Mouse (Mus musculus) CD4-positive, CD25-positive, alpha-beta regulatory T cell, adult 4 months (primary cell): ENCODE measurements around the gene Klf2. TPM values are rescaled to one million over a fixed set of nuclear protein-coding genes. Genes with fewer than 3 reads are reported as not detected.

ENCODE experiments used
- ATAC-seq: one replicate; pipeline ENCODE4 v1.8.0; 2017
- polyA plus RNA-seq, 2 experiments: library from polyadenylated mRNA; unstranded; fragments of 100-300 nt; shearing (Covaris generic); gene quantifications; one replicate each; pipeline ENCODE4 v1.2.1; 2017

Klf2 gene
- polyA plus RNA-seq, 2 experiments from 2014 or later = 17.1 to 31.0 TPM

DNA sequence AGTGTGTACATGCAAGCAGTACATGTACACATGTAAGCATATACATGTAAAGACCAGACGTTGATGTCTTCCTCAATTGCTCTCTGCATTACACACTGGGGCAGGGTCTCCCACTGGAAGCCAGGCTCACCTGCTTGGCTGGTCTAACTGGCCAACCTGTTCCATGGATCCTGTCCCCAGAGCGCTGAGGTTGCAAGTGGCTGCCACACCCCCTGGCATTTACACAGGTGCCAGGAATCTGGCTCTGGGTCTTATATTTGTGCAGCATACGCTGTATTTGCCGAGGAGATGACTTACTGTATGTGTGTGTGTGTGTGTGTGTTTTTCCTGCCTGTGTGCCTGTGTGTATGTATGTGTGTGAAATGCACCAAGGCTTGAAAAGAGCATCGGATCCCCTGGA is 11.9 kb upstream of the Klf2 start:
- no peak for ATAC-seq

DNA sequence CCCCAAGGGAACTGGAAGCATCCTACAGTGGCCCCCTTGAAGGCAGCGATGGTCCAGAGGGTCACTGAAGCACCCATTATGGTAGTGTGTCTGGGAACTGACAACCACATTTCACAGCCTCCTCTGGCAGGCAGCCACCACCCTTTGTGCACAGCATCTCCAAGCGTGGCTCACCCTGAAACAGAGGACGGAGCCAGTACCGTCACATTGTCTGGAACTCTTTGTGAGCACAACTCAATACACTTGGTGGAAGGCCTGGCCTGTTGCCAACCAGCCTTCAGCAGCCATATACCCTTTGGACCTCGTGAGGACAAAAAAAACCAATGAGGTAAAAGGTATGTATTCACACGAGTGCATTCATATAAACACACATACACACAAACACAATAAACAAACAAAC is 10.6 kb upstream of the Klf2 start:
- ATAC-seq = no peak

DNA sequence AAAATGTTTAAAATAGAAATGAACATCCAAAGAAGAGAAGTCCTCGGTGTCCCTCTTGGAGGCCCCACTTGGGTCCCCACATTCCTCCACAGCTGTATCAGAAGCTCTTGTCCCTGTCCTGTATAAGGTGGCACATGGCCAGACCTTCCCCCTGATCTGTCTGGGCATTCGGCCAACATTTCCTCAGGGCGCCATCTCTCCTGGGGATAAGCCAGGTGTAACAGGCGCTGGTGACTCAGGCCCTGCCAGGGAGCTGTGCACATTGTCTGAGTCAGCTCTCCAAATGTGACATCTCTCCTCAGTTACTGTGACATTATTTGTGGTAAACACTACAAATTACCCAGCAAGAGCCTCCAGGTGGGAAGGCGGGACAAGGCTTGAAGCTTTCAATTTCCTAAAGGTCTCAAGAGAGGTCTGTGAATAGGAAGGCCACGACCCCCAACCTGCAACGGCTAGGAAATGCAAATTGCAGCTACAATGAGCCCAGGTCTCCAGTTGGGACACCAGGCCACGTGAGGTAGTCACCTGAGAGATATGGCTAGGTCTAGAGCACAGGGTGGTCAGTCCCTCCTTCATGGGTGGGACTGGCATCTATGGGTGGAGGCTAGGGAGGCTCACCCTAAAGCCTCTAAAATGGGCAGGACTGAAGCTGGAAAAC is 7.9 kb upstream of the Klf2 start:
- ATAC-seq = no peak

DNA sequence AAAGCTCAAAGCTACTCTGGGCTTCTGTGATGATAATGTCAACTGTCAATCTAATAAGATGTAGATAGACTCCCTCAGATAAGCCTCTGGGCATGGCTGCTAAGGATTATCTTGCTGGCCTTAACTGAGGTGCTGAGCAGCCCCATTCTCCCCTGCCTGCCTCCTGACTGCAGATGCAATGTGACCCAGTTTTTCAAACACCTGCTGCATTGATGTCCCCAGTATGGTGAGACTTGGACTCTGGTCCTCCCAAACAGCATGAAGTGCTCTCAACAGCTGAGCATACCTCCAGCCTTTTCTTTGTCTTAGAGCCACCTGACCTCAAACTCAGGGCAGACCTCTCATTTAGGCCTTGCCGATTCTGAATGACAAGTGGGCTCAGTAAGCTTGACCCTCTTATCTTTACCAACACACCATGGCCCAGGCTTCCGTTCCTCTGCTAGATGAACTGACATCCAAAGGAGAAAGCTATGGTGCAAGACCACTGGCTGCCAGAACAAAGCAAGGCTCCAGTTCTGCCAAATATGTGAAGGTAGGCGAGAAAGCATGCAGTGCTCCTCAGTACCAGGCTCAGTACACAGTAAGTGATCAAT is 5.8 kb upstream of the Klf2 start:
- ATAC-seq = no peak

DNA sequence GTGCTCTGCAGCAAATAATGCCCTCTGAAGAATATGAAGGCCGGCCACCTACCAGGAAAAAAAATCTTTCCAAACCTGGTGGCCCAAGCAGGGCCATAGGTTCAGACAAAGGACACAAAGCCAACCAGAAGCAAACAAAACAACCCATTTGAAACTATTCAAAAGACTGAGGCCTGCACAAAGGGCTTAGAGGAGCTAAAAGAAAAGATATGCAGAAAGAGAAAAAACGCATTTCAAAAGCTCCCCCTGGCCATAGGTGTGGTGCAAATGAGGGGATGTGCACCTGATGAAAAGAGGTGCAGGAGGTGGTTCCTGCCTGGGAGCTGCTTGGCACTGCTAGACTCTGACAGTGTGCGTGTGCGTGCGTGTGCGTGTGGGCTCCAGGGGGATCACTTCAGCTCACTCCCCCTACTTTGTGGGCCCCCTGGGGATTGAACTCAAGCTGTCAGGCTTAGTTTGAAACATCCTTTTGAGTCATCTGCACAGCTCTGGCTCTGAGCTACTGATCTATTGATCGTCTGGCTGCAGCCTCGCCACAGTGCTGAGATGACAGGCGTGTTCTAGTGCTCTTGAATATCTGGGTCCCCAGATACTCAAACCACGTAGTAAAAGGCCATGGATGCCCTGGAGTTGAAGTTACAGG is 2.7 kb upstream of the Klf2 start:
- no peak for ATAC-seq

DNA sequence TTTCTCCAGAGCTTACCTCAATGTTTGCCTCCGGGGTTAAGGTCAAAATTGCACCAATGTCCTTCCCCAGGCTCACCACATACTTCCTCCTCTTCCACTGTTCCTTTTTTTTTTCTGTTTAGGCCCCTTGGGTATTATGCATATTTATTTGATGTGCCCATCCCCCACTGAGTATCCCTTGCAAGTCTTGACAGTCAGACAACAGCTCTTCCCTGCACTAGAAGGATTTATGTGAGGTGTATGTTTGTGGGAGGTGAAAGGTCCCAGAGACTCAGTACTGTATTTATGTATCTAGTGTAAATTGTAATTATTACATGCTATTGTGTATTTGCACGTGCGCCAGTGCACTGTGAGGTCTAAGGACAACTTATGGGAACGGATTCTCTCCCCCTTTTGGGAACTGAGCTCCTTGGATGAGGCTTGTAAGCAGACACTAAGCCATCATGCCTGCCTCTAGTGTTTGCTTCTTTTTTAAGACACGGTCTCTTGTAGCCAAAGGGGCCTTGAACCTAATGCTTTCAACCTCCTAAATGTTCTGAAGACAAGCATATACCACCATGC is 1.0 kb upstream of the Klf2 start:
- no peak for ATAC-seq

DNA sequence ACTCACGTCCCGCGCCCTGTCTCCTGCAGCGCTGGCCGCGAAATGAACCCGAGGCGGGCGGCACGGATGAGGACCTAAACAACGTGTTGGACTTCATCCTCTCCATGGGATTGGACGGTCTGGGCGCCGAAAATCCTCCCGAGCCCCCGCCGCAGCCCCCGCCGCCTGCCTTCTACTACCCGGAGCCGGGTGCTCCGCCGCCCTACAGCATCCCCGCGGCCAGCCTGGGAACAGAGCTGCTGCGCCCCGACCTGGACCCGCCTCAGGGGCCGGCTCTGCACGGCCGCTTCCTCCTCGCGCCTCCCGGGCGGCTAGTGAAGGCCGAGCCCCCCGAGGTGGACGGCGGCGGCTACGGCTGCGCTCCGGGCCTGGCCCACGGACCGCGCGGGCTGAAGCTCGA is 564 bp downstream of the Klf2 start:
- no peak for ATAC-seq

DNA sequence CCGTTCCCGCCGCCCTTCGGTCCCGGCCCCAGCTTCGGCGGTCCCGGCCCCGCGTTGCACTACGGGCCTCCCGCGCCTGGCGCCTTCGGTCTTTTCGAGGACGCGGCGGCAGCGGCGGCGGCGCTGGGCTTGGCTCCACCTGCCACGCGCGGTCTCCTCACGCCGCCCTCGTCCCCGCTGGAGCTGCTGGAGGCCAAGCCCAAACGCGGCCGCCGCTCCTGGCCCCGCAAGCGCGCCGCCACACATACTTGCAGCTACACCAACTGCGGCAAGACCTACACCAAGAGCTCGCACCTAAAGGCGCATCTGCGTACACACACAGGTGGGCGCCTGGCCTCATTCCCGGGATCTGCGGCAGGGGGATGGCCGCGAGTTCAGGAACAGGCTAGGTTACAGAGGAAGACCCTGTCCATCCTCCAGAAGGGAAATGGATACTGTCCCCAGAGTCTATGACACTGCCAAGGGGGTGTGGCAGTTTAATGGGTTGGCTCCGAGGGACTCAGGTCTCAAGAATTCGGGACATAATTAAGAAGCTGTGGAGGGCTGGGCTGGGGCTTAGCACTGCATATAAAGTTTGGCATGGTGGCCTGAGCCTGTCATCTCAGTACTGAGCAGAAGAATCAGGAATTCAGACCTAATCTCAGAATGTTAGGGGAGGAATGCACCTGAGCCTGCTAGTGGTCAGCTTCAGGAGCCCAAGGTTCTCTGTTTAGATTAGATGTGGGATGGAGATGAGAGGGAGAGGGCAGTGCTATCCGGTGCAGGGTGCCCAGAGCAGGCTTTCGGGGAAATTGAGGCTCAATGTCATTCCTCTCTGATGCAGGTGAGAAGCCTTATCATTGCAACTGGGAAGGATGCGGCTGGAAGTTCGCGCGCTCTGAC is 1.3 kb downstream of the Klf2 start:
- no peak for ATAC-seq

DNA sequence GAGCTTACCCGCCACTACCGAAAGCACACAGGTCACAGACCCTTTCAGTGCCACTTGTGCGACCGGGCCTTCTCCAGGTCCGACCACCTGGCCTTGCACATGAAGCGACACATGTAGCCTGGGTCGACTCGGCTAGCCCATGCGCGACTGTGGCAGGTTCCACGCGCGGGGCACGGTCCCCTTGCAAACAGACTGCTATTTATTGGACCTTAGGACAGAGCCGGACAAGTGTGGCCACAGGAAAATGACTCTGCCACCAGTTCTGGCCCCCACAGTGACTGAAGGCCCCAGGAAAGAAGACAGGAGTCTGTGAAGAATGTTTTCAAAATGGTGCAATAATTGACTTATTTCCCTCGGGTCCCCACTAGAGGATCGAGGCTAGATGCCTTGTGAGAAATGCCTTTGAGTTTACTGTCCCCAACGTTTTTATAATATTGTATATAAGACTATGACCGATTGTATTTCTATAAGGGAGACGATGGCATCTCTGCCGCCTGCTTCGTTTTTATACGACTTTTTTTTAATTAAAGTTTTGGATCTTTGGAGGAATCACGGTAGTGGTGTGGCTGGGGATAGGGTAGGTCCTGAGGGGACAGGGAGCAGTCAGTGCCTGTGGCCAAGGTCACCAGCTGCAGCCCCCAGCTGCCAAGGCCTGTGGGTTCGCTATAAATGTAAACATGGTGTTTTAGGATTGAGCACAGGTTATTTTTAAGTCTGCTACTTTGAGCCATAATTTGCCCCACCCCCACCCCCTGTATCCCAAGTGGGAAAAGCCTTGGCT is 2.2 kb downstream of the Klf2 start:
- no peak for ATAC-seq

DNA sequence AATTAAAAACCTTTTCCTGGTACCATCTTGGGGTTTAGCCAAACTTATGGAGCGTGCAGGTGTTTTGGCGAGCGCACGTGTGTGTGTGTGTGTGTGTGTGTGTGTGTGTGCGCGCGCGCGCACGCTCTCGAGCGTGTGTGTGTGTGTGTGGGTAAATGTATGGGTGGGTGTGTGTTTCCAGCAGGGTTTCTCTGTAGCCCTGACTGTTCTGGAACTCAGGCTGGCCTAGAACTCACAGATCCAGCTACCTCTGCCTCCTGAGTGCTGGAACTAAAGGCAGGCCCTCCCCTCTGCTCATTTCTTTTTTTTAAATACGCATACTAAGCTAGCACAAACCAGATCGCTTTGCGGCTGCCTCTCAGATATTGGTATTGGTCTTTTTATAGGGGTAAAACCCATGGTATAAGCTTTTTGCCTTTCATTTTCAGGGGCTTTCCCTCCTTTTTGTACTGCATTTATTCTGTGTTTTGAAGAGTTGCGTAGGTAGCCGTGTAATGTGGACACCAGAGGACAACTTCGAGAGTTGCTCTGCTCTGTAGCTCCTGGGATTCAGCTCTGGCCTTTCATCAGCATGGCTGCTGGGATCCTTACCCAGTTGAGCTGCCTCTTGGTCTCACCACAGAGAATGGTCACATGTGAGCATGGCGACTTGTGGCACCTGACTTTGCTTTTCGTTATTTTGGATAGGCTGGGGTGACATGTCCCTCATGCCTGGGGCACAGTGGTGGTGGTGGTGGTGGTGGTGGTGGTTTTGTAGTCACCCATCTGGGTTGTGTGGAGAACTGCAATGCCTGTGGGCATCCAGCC is 3.0 kb downstream of the Klf2 start:
- peak; percentile 3 for ATAC-seq

DNA sequence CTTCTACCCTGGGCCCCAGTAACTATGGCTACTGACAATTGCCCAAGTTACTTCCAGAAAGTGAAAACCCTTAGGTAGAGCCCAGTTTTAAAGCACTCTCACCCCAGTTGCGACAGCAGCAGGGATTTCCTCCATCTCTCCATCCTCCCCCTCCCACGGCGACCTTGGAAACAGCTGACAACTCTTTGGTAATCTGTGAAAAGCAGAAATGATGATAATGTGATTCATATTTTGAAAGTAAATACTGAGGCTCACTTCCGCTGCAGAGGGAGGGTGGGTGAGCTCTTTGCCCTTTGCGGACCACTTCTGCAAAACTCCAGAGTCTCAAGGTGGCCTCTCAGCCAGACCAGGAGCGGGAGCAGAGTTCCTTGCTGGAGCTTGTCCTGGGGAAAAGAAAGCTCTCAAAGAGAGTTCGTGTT is 3.6 kb downstream of the Klf2 start:
- ATAC-seq = peak; percentile 12

DNA sequence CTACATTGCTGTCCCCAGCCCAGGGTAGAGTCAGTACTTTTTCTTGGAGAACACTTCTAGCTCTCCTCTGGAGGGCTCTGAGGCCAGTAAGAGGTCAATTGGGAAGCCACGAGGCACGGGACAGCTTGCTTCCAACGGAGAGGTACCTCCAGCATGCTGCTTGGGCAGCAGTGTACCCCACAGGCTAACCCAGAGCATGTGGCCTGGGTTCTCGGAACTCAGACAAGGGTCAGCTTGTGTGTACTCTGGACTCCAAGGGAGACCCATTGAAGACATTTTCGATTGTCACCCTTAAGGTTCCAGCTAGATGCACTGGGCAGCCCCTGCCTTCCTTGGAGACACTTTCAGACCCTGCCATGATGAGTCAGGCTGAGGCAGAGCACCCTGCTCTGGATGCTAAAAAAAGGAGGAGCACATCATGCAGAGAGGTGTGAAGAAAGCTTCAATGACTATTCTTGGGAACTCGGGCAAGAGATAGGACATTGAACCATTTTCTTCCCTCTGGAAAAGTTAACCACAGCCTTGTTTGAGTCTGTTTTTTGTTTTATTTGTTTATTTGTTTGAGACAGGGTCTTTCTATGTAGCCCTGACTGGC is 4.4 kb downstream of the Klf2 start:
- no peak for ATAC-seq

DNA sequence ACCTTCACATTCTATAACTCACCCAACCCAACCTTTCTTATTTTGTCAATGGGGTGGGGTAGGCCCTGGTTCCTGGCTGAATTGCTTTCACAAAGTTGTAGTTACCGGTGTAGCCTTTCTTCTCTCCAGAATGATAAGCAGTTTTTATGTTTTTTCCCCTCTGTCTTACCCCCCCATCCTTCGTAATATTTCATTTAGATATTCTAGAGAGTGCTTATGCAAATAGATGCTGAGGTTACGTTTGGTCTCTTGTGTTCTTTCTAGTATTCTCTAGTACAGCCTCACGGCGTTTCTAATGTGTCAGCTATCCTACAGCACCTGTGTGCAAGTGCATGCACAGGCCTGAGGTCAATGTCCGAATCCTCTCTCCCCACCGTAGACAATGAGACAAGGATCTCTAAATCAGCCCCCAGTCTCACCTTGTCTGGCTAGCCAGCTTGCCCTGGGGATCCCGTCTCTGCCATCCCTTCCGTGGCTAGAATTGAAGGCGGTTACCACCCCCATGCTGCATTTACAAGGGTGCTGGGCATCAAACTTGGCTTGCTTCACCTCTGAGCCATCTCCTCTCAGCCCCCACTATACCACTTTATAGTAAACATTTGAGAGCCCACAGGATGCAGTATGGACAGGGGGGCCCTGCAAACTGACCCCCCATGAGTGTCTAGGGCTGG is 5.3 kb downstream of the Klf2 start:
- ATAC-seq = no peak

DNA sequence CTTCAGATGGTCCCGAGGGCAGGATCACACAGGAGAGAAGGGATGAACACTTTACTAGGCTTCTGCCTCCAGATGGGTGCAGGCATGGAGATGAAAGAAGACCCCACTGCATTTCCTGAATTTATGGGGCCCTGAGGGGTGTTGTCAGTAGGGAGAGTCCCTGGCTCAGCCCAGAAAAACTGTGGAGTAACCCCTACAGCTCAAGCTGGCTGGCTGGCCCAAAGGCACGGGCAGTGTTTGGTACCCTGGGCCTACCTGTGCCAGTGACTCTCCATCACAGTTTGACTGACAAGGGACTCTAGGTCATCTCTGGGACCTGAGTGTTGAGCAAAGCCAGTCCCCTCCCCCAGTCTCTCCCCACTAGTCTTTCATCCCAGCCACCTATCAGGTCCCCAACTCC is 5.9 kb downstream of the Klf2 start:
- ATAC-seq = no peak

DNA sequence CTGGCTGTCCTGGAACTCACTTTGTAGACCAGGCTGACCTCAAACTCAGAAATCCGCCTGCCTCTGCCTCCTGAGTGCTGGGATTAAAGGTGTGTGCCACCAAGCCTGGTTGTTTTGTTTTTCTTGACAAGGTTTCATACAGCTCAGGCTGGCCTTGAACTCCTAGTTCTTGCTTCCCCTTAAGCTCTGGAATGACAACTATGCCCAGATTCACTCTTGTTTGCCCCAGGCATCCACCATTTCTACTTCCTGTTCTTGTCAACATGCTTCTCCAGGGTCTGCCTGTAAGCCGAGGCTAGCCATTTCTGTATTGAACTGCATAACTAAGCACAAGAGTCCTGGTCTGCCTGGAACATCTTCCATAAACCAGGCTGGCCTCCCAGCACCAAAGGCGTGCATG is 10.3 kb downstream of the Klf2 start:
- no peak for ATAC-seq

DNA sequence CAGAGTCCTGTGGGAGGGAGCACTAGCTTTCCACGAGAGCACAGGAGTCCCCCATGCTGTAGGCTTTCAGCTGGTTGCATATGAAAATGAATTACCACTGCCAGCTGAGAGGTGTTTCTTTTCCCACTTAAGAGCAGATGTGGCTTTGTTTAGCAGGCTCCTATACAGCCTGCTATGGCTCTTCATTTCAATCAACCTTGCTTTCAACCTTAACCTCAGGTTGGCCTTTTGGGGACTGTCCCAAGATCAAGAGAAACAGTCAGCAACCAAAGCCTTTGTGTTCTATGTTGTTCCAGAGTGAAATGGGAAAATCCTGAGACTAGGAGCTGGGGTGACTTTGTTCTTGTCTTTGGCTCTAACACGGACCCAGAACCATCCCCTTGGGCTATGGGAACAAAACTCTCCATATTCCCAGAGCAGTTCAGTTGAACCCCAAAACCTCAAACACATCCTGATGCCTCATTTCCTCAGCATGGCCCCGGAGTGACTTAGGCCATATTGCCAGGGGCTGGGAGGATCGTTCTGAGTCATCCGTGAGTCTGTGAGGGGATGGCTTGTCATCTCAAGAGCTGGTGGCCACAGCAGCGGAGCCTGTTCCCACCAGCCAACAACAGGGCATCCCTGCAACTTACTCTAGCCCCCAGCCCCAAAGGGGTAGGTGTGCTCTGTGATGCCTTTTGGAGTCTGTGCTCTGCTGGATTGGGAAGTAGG is 12.1 kb downstream of the Klf2 start:
- ATAC-seq = peak; percentile 81

DNA sequence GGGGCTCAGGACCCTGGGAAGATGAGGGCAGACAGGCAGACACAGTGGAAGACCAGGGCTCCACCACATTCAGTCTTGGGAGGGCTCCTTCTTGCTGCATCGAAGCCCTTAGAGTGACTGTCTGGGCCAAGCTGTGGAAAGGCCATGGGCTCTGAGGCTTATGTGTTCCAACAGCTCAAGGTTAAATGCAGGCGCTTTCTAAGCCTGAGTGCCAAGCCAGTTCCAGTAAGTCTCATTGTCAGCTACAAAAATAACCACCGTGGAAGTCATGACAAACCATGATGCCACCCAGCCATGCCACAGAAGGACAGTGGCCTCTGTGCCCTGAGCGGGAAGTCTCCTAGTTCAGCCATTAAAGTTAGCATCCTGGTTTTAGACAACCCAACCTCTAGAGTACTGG is 12.8 kb downstream of the Klf2 start:
- ATAC-seq = no peak

DNA sequence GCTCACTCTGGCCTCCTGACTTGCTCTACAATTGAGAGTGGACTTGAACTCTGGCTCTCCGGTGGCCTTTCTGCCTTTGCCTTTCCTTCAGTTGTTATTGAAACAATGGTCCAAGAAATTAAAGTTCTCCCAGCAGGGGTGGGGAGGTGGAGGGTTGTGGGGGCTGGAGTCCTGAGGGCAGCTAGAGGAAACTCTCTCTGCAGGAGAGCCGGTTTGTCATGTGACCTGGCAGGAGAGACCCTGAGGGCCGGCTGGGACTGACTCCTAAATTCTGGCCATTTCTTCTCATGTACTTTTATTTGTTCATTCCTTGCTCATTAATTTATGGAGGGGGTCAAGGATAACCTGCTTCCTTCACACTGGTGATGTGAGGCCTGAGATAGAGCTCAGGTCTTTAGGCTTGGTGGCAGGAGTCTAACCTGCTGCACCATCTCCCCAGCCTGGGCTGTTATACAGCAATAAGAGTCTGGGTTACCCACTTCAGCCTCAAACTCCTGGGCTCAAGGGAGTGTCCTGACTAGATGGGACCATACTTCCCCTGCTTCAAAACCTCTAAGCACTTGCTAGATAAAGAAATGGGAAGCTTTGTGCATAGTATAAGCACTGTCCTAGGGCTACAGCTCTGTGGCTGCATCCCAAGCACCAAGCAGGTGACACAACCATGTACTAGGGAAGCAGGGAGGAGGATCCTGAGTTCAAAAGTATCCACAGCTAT is 14.8 kb downstream of the Klf2 start:
- no peak for ATAC-seq

DNA sequence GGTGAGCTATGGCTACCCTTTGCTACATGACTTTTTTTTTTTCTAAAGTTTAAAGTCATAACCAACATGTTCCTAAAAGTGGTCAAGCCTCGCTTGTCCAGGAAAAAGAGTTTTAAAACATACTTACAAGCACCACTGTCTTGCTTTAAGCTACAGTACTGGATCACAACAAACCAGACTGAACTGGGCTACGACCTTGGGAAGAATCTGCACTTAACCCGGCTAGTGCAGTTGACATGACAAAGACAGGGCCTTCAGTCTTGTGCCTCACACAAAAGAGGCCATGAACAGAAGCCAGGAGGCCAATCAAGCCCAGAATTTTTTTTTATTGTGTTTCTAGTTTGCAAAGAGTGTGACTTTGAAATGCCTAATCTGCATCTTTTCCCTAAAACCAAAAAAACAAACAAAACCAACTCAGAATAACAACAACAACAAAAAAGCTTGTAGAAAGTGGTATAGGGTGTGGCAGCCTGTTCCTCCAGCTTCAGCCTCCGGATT is 15.4 kb downstream of the Klf2 start:
- no peak for ATAC-seq
